Mouse (Mus musculus) left cerebral cortex, postnatal 25 days (tissue): ENCODE data around the gene Ajuba. TPM values are rescaled to one million over a fixed set of nuclear protein-coding genes. Genes with fewer than 3 reads are reported as not detected.

Source experiments
- DNase-seq, 2 experiments: peaks; one replicate each; pipeline ENCODE4 v3.0.0; 2022; ENCODE audit warnings: low spot score in 2 of 2, mixed read lengths in 1 of 2
- intact Hi-C: fragments of 180-260 bp; cut with DNase I; formaldehyde crosslinking; loops from one replicate; pipeline ENCODE4 v1.15.1; 2025
- total RNA-seq, 2 experiments: library from RNA; stranded (reverse); gene quantifications; 2 replicates each; pipeline ENCODE4 v1.2.3; 2021

Ajuba gene
- total RNA-seq, 2 experiments from 2014 or later: 1.6 to 2.1 TPM

GRCm38 (mm10) chr14:54594055-54594454 is 16.7 kb upstream of the Ajuba start:
- intact Hi-C loops: no loop called here
- no peak for DNase-seq

- peak; percentile 54 to 91 for DNase-seq
- intact Hi-C loops: no loop called here
These were observed 15.1 kb upstream of the Ajuba start for GRCm38 (mm10) chr14:54592319-54592934.

- intact Hi-C loops: no loop called here
- DNase-seq: no peak
These were observed 13.7 kb upstream of the Ajuba start for GRCm38 (mm10) chr14:54591056-54591455.

DNA sequence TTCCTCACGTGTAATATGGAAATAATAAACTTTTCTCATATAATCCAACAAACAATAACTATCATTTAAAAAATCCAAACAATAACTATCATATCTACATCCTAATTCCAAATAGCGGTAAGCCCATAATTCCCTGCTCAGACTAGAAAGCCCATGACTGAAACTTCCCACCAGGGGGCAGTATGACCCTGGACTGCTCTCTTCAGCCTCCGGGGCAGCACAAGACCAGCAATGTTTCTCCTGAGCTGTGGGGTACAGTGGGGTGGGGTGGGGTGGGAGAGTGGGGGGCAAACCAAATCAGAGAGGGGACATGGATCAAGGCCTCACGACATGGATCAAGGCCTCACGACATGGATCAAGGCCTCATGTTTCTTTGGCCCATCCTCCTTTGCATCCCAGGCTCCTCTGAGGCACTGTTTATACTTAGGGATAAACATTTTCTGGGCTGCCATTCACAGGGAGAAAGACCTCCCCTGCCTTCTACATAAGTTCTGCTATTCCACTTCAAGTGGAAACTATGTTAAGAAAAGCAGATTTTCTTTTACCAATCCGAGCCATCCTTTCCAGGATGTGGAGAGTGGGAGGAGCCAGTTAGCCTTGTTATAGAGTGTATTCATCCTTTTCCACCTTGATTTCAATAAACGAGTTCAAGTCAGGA is 6.5 kb upstream of the Ajuba start:
- peak in 1 of 2 experiments; percentile 66 for DNase-seq
- intact Hi-C loops: loop anchor here (2.0 kb wide), 1 partner anchor 57 kb away; the partner anchor contains the start of genes Cdh24 and Gm17606

DNA sequence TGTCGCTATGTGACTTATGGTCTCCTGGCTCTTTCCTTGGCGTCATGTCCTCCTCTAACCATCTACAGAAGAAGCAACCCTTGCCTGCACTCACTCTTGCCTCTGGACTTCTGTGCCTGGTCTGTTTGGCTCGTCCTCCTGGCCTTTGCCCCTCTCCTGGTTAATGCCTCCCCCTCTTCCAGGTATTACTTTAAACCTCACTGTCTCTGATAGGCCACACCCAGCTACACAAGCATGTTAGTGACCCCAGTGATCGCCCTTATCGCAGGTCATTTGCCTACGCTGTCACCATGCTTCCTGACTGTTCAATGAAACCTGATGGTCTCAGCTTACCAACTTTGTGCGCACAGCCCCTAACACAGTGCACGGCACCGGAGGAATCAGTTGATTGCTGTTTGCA is 5.2 kb upstream of the Ajuba start:
- intact Hi-C loops: loop anchor here (2.0 kb wide), 1 partner anchor 58 kb away; the partner anchor contains the start of genes Cdh24 and Gm17606
- no peak for DNase-seq

GRCm38 (mm10) chr14:54579638-54580037 is 2.3 kb upstream of the Ajuba start:
- intact Hi-C loops: no loop called here
- no peak for DNase-seq

DNA sequence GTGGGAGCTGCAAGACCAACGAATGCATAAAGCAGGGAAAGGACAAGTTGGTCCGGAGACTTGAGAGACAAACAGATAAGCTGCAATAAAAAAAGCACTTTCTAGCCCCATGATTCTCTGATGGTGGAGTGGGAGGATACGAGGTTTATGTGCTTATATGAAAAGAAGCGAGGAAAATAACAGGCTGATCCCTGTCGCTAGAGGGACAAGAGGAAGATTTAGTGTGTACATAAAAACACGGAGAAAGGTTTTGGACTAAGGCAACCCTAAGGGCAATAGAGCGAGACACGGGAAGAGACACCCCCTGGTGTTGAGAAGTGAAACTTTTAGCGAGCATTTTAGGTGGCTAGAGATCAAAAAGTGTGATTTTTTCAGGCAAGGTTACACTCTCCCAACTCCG is 705 bp upstream of the Ajuba start:
- intact Hi-C loops: no loop called here
- DNase-seq: peak in 1 of 2 experiments; percentile 28

DNA sequence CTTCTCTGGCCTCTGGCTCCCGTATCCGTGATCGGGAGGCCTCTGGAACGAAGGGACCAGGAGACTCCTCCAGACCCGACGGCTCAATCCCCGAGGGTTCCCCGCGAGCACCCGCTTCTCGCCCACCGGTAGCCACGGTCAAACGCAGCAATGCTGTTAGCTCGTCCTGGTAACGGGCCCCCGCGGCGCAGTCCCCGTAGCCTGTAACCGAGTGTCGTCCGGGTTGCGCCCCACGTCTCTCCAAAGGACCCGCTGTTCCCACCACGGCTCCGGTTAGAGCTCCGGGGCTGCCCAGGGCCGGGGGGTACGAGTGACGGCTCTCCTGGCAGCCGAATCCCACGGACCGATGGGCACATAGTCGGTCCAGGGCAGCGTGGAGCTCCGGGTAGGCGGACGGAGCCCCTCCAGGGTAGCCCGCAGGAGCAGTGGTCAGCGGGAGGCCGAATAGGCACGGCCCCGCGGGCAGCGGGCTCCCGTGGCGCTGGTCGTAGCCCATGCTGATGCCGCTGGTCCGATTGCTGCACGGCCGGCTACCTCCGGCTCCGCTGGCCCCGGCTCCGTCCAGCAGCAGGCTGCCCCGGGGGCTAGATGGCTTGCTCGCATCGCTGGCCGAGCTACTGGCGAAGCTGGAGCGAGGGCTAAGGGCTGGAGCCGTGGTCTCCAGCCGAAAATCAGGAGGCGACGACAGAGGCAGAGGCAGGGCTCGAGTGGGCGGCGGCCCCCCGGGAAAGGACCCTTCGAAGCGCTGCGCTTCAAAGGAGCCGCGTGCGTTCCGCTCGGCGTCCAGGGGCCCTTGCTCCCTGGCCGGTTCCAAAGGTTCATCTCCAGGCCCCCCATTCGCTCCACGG is 893 bp downstream of the Ajuba start:
- intact Hi-C loops: no loop called here
- no peak for DNase-seq

DNA sequence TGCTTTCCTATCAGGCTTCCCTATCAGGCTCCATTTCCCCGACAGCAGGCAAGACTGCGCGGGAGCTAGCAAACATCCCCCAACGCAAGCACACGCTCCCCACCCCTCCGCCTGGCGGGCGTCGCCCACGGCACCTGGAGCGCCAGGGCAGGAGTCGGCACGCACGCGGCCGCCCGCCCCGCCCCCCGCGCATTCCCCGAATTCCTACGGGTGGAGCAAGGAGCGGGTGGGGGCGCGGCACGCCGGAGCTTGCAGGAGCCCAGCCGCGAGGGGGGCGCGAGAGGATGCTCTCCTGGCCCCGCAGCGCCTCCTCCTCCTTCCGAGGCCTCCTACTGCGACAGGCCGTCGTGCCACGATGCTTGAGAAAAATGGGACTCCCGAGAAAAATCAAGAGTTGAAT is 1.7 kb downstream of the Ajuba start:
- intact Hi-C loops: no loop called here
- DNase-seq: no peak

DNA sequence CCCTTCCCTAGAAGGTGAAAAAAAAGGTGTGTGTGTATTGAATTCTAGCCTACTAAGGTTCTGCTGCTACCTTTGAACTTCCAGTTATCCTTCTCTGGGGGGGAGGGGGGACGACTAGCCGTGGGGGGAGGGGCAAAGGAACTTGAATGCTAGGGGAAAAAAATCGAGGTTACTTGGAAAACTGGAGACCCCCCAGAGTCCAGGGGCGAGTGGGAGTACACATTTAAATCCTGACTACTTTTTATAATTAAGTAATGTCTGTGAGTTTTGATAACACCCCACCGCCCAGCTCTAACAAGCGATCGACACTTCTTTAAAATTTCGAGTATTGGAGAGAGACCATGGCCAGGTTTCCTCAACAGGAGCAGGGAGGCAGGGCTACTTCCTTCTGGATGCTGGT is 2.3 kb downstream of the Ajuba start:
- no peak for DNase-seq
- intact Hi-C loops: no loop called here

DNA sequence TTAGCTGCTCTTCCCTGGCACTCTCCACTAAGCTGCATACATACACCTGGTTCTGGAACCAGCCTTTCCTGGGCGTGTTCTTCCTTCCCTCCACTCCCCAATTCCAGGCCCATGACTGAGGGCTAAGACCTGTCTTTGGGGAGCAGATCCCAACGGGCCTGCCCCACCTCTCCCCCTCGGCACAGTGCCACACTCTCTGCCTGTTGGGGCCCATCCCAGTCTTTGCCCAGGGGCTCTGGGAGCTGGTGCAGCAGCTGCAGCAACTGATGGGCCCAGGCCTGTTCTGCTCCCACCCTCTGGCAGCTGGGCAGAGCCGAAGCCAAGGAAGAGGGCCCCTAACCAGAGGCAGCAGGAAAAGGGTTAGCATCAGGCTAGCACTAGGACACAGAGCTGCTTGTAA is 3.1 kb downstream of the Ajuba start:
- DNase-seq: no peak
- intact Hi-C loops: no loop called here

GRCm38 (mm10) chr14:54572790-54573736 is 4.3 kb downstream of the Ajuba start:
- intact Hi-C loops: no loop called here
- no peak for DNase-seq

GRCm38 (mm10) chr14:54572122-54572521 is 5.2 kb downstream of the Ajuba start:
- intact Hi-C loops: no loop called here
- DNase-seq: no peak

- intact Hi-C loops: loop anchor here (1.0 to 5.0 kb wide), 4 partner anchors 68 to 507 kb away; partner anchors contain the start of gene Cdh24
- DNase-seq: no peak
These were observed 7.6 kb downstream of the Ajuba start for GRCm38 (mm10) chr14:54569451-54570392.

- peak; percentile 64 to 73 for DNase-seq
These were observed 8.5 kb downstream of the Ajuba start for GRCm38 (mm10) chr14:54568694-54569414.

GRCm38 (mm10) chr14:54560527-54561242 is 16.7 kb downstream of the Ajuba start:
- no peak for DNase-seq
- intact Hi-C loops: no loop called here

More at GRCm38 (mm10) chr14:54568694-54569414, 8.5 kb downstream of the Ajuba start:
- intact Hi-C loops: loop anchor here (1.0 to 5.0 kb wide), 4 partner anchors 68 to 507 kb away; partner anchors contain the start of gene Cdh24

GRCm38 (mm10) chr14:54557330-54557729 is 20.0 kb downstream of the Ajuba start:
- no peak for DNase-seq
- intact Hi-C loops: no loop called here
